Mouse (Mus musculus) neural tube, embryonic 10.5 days (tissue): ENCODE results near the gene Rap1gds1.
A peak's percentile ranks its signal among the peaks of the same experiment; 100 is the strongest.

ENCODE experiments used
- DNase-seq: peaks from one replicate; pipeline ENCODE4 v3.0.0-alpha.2; 2017; ENCODE audit warnings: low spot score; ENCODE audit errors: extremely low spot score

Rap1gds1 gene

GRCm38 (mm10) chr3:139074484-139075211 is at the start of gene Rap1gds1:
Gene Rap1gds1, minus strand, starts transcription at chr3:139075201.
- DNase-seq = peak; percentile 82

- no peak for DNase-seq
Measured at GRCm38 (mm10) chr3:139118446-139118845, 43.4 kb upstream of the Rap1gds1 start.

- DNase-seq = no peak
Measured at GRCm38 (mm10) chr3:139116733-139117337, 41.8 kb upstream of the Rap1gds1 start.

GRCm38 (mm10) chr3:139112335-139112973 is 37.5 kb upstream of the Rap1gds1 start:
- no peak for DNase-seq

- no peak for DNase-seq
Measured at GRCm38 (mm10) chr3:139111877-139112276, 36.9 kb upstream of the Rap1gds1 start.

GRCm38 (mm10) chr3:139108176-139108575 is 33.2 kb upstream of the Rap1gds1 start:
- DNase-seq = no peak

- no peak for DNase-seq
Measured at GRCm38 (mm10) chr3:139103914-139104313, 28.9 kb upstream of the Rap1gds1 start.

- no peak for DNase-seq
Measured at GRCm38 (mm10) chr3:139103346-139103745, 28.3 kb upstream of the Rap1gds1 start.

GRCm38 (mm10) chr3:139101941-139102340 is 26.9 kb upstream of the Rap1gds1 start:
- no peak for DNase-seq

GRCm38 (mm10) chr3:139099284-139099683 is 24.3 kb upstream of the Rap1gds1 start:
- DNase-seq = no peak

GRCm38 (mm10) chr3:139095894-139096293 is 20.9 kb upstream of the Rap1gds1 start:
- DNase-seq = no peak

GRCm38 (mm10) chr3:139088526-139088925 is 13.5 kb upstream of the Rap1gds1 start:
- DNase-seq = no peak

GRCm38 (mm10) chr3:139083778-139084539 is 9.0 kb upstream of the Rap1gds1 start:
- no peak for DNase-seq

- no peak for DNase-seq
Measured at GRCm38 (mm10) chr3:139079831-139080230, 4.8 kb upstream of the Rap1gds1 start.

- DNase-seq = no peak
Measured at GRCm38 (mm10) chr3:139078010-139078409, 3.0 kb upstream of the Rap1gds1 start.

GRCm38 (mm10) chr3:139076059-139076455 is 1.1 kb upstream of the Rap1gds1 start:
- no peak for DNase-seq

GRCm38 (mm10) chr3:139075333-139076058 is 495 bp upstream of the Rap1gds1 start:
- peak; percentile 91 for DNase-seq

GRCm38 (mm10) chr3:139073801-139074483 is 1.1 kb downstream of the Rap1gds1 start:
- DNase-seq = peak; percentile 30

- DNase-seq = peak; percentile 38
Measured at GRCm38 (mm10) chr3:139069539-139069938, 5.5 kb downstream of the Rap1gds1 start.

- DNase-seq = no peak
Measured at GRCm38 (mm10) chr3:139064076-139064475, 10.9 kb downstream of the Rap1gds1 start.
